Mouse (Mus musculus) effector memory CD4-positive, alpha-beta T cell, adult 7 months (primary cell): ENCODE data around the gene Gm9844. TPM values are rescaled to one million over a fixed set of nuclear protein-coding genes. Genes with fewer than 3 reads are reported as not detected.

Experiments used
- polyA plus RNA-seq: library from polyadenylated mRNA; unstranded; fragments of 100-300 nt; shearing (Covaris generic); gene quantifications from one replicate; pipeline ENCODE4 v1.2.1, GENCODE M21; 2017

The Gm9844 gene
- polyA plus RNA-seq = 29.3 TPM

DNA sequence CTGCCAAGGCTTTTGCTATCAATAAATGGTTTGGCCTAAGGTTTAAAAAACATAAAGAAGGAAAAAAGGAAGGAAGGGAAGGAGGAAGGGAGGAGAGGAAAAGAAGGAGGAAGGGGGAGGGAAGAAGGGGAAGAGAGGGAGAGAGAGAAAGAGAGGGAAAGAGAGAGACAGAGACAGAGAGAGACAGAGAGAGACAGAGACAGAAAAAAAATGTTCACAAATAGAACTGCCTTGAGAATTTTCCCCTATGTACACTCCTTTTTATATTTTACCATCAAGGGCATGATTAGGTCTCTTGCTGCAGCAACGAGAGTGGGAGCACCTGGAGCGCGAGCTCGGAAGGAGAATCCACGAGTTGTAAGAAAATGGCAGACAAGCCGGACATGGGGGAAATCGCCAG is at the start of gene Gm9844:
Gene Gm9844 (plus strand): TSS at position 301 of the 400 bp plus-strand sequence.

DNA sequence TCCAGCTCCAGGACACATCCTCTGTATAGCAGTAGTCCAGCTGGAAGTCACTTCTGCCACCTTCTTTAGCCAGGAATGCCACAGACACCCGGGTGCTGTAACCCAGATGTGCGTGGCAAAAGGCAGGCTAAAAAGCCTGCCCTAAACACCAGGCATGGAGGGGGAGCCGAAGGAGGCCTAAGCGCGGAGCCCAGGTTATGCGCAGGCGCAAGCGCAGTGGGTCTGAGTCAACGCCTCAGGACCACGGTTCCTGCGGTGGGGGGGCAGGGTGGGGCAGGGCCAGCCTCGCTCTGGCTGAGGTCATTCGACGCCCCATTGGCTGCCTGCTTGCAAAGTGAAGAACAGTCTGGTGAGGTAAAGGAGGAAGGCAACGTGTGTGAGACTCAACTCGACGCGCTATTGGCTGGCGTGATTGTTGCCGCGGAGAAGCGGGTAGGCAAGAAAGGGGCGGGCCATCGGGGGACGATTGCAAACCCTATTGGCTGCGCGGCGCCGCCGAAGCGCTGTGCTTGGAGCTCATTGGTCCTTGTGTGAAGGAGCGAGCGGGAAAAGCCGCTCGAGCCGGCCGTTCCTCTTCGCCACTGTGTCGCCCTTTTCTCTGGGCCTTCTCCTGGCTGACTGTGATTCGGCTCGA is 7.6 kb downstream of the Gm9844 start, which contains the start of the genes Lypd4 and Dmrtc2:
Gene Lypd4 (minus strand): TSS at position 410 of the 634 bp plus-strand sequence.
Gene Dmrtc2 (plus strand): TSS at position 526 of the 634 bp plus-strand sequence.

DNA sequence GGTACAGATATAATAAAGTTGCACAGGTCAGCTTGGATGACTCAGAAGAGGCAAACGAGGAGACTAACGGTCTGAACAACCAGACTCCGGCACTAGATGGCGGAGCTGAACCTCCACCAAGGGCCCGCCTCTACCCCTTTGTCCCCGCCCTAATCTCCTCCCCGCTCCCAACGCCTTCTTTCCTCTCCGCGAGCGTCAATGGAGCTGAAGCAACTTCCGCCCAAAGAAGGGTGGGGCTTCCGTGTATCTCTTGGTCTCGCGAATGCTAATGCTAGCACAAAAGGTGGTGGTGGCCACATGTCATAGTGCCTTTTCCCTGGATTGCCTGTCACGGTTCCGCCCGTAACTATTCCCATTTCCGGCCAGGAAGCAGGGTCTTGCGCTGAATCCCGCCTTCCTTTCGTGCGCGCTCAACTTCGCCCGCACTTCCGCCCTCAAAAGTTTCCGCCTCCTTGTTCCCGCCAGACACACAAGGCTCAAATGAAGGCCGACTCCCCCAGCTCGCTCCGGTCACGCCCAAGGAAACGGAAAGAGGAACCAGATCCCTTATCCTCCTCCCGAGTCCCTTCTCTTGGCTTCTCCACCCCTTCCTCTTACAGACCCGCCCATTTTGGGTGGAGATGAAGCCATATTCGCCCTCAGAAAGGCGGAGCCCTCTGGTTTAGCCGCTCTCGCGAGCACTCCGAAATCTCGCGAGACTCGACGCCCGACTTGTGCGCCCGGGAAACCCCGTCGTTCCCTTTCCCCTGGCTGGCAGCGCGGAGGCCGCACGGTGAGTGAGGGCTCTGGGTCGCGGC is 22.1 kb downstream of the Gm9844 start, which contains the start of gene Rps19:
Gene Rps19 (plus strand): TSS at position 476 of the 797 bp plus-strand sequence.

DNA sequence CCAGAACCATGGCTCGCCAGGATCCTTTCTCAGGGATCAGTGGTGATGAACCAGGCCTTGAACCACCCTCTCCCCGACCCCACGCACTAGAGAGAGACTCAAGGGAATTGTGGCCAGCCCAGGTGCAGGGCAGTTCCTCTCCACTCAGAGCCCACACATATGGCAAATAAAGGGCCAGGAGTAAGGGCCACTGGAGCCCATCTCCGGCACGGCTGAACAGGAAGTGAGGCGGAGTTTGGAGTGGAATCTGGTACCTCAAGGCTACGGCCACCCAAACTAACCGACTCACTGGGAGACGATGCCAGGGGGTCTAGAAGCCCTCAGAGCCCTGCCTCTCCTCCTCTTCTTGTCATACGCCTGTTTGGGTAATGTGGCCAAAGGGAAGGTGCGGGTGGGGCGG is 35.2 kb downstream of the Gm9844 start, which contains the start of gene Cd79a:
Gene Cd79a (plus strand): TSS at position 158 of the 400 bp plus-strand sequence.

DNA sequence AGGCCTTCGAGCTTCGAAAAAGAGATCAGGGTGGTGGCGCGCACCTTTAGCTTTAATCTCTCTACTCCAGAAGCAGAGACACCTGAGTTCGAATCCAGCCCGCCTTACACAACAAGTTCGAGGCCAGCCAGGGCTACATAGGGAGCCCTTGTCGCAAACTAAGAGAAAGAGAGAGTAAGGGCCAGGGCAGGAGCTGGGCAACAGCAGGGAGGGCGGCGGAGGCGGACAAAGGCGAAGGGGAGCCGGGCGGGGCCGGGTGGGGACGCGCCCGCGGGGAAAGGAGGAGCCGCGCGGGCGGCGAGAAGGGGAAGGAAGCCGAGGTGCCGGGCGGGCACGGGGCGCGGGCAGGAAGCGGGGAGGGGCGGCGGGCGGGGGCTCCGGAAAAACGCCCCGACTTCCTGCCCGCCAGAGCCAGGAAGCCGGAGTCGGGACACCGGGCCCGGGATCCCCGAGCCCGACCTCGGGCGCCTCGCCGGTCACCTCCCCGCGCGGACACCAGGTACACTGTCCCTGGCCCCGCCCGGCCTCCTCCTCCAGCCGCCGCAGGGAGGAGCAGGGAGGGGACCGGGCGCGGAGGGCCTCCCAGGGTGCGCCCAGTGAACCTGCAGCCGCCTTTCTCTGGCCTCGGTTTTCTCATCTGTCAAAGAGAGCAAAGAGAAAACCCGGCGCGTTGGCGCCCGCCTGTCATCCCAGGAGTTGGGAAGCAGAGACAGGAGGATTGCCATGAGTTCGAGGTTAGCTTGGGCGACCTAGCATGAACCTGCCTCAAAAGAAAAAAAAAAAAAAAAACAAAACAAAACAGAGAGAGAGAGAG is 40.8 kb downstream of the Gm9844 start, which contains the start of gene Arhgef1:
Gene Arhgef1 (plus strand): TSS at position 283 of the 814 bp plus-strand sequence.

Other genes with a start within 250 kb of the Gm9844 start
- not detected for gene Lypd3, start 225.7 kb upstream of the Gm9844 start, polyA plus RNA-seq
- not detected for gene Tex101, start 185.5 kb upstream of the Gm9844 start, polyA plus RNA-seq
- gene BC049730, start 153.0 kb upstream of the Gm9844 start, polyA plus RNA-seq = not detected
- not detected for gene Gm4763, start 135.3 kb upstream of the Gm9844 start, polyA plus RNA-seq
- gene Cd177, start 101.9 kb upstream of the Gm9844 start, polyA plus RNA-seq = not detected
- not detected for gene Ceacam10, start 85.0 kb upstream of the Gm9844 start, polyA plus RNA-seq
- not detected for gene Lypd4, start 7.7 kb downstream of the Gm9844 start, polyA plus RNA-seq
- gene Dmrtc2, start 7.8 kb downstream of the Gm9844 start, polyA plus RNA-seq = not detected
- gene Rps19, start 22.2 kb downstream of the Gm9844 start, polyA plus RNA-seq = 5,321 TPM
- 0.35 TPM for gene Cd79a, start 35.2 kb downstream of the Gm9844 start, polyA plus RNA-seq
- 1,020 TPM for gene Arhgef1, start 40.7 kb downstream of the Gm9844 start, polyA plus RNA-seq
- gene Gm4881, start 82.3 kb downstream of the Gm9844 start, polyA plus RNA-seq = not detected
- 852 TPM for gene Rabac1, start 110.5 kb downstream of the Gm9844 start, polyA plus RNA-seq
- gene Atp1a3, start 143.7 kb downstream of the Gm9844 start, polyA plus RNA-seq = 5.0 TPM
- 1.6 TPM for gene Grik5, start 210.1 kb downstream of the Gm9844 start, polyA plus RNA-seq
- 35.2 TPM for gene Zfp574, start 210.4 kb downstream of the Gm9844 start, polyA plus RNA-seq